Mouse (Mus musculus) thymus, adult 2 months (tissue): ENCODE data around the gene Fam90a1a.

Experiments
- CTCF ChIP-seq: fragments of 200-500 bp; IDR thresholded peaks from 2 replicates; pipeline ENCODE4 v1.5.1; 2012; ENCODE audit warnings: mild to moderate bottlenecking, control low read depth, low read length, moderate library complexity, borderline replicate concordance; ENCODE audit not compliant: control insufficient read depth, poor library complexity, insufficient read depth; ENCODE audit errors: extremely low read depth
- POLR2A ChIP-seq: fragments of 200-500 bp; IDR thresholded peaks from 2 replicates; pipeline ENCODE4 v1.6.1; 2012; ENCODE audit warnings: mild to moderate bottlenecking, low read length, control low read depth, moderate library complexity; ENCODE audit not compliant: control insufficient read depth, poor library complexity, insufficient read depth; ENCODE audit errors: extremely low read depth

DNA sequence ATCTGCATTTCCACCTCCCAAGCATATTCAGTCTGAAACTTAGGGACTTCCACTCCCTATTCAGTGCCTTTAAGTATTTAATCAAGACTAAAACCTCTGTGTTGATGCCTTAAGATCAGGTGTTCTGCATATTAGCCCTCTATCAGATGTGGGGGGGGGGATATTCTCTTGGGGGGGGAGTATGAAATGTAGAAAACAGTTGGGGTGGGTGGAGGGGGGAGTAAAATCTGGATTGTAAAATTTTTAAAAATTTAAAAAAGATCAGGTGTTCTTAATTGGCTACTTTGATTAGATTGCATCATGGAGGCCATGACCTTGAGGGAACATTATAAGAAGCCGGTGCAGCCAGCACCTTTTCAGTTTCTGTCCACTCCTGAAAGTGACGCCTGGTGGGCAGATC is at the start of gene Fam90a1a:
- TF ChIP-seq CTCF (no peak), POLR2A (no peak)
